Mouse (Mus musculus) limb, embryonic 12.5 days (tissue): Measurements from ENCODE around the gene Gp1ba. TPM values are rescaled to one million over a fixed set of nuclear protein-coding genes. Genes with fewer than 3 reads are reported as not detected.

Experiments
- ATAC-seq: fragments of 200-750 bp; cut with Nextera tagmentation; 2 replicates; pipeline ENCODE4 v1.8.0; 2017; ENCODE audit warnings: low read depth, moderate TSS enrichment; ENCODE audit not compliant: insufficient number of reproducible peaks, insufficient read depth, low FRiP score, low TSS enrichment
- H3K27ac ChIP-seq: fragments of 300-500 bp; sonication (generic); 2 replicates; pipeline ENCODE4 v1.5.1; 2016; ENCODE audit warnings: mild to moderate bottlenecking, moderate library complexity
- H3K27me3 ChIP-seq: fragments of 300-500 bp; sonication (generic); 2 replicates; pipeline ENCODE4 v1.6.1; 2016; ENCODE audit warnings: mild to moderate bottlenecking, moderate library complexity
- H3K36me3 ChIP-seq: fragments of 300-500 bp; sonication (generic); 2 replicates; pipeline ENCODE4 v1.6.1; 2016; ENCODE audit warnings: mild to moderate bottlenecking, moderate library complexity
- H3K4me1 ChIP-seq: fragments of 300-500 bp; sonication (generic); replicated peaks from 2 replicates; pipeline ENCODE4 v1.6.1; 2016
- H3K4me2 ChIP-seq: fragments of 300-500 bp; sonication (generic); 2 replicates; pipeline ENCODE4 v1.6.1; 2016; ENCODE audit warnings: mild to moderate bottlenecking, moderate library complexity
- H3K4me3 ChIP-seq: fragments of 300-500 bp; sonication (generic); replicated peaks from 2 replicates; pipeline ENCODE4 v1.5.1; 2016; ENCODE audit warnings: mild to moderate bottlenecking
- H3K9ac ChIP-seq: fragments of 300-500 bp; sonication (generic); replicated peaks from 2 replicates; pipeline ENCODE4 v1.6.1; 2016; ENCODE audit warnings: mild to moderate bottlenecking, moderate library complexity
- H3K9me3 ChIP-seq: fragments of 300-500 bp; sonication (generic); 2 replicates; pipeline ENCODE4 v1.6.1; 2016; ENCODE audit warnings: mild to moderate bottlenecking, moderate library complexity
- WGBS: fragments of 180-500 bp; shearing (Covaris S2); methylation state at CpG from one replicate; pipeline ENCODE4 v1.1.7; 2016; 5-methylcytosine and 5-hydroxymethylcytosine counted together
- polyA plus RNA-seq: library from polyadenylated mRNA; unstranded; fragments of >200 nt; fragmentation: Nextera tagmentation; extraction: Ambion mirVana; gene quantifications from 2 replicates; pipeline ENCODE4 v1.2.1, GENCODE M21; 2016

Gp1ba gene
- polyA plus RNA-seq, 1 experiment from 2014 or later, result 0.31 TPM

DNA sequence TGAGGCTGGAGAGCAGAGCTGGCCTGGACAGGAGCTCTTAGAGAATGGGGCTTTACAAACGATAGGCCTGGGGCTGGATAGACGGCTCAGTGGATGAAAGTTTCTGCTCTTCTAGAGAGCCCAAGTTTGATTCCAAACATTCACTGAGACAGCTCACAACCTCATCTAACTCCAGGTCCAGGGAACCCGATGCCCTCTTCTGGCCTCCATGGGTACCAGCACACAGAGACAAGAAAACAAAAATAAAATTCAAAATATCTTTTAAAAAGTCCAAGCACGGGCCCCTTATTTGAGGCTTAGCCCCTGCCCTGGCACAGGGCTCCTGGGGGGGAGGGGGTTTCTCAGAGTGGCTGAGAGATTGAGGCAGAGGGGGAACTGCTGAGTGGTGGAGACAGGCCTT, 28.2 kb upstream of the Gp1ba start:
- H3K4me2 ChIP-seq, result no peak overlapping the region
- H3K9me3 ChIP-seq, result no peaks in the 10 kb centered on the region
- H3K27ac ChIP-seq, result no peak overlapping the region
- peaks cover 82% of the 10 kb centered on the region for H3K36me3 ChIP-seq
- peaks cover 3% of the 10 kb centered on the region for H3K27me3 ChIP-seq
- no peak for ATAC-seq
- H3K4me1 ChIP-seq, result peaks cover 15% of the 10 kb centered on the region
- H3K4me3 ChIP-seq, result no peak overlapping the region
- H3K9ac ChIP-seq, result no peak overlapping the region
- WGBS, result 84% methylated on average over 4 of the region's 4 CpGs

DNA sequence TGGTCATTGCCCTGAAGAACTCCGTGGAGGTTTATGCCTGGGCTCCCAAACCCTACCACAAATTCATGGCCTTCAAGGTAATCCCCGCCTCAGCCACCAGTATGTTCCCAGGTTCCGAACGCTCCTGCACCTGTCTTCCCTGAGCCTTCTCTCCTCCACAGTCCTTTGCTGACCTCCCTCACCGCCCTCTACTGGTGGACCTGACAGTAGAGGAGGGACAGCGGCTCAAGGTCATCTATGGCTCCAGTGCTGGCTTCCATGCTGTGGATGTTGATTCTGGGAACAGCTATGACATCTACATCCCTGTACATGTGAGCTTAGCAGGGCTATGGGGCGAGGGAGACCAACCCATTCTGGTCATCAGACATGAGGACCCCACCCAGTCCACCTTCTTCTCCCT, 26.4 kb upstream of the Gp1ba start:
- Histone ChIP-seq H3K4me3 (no peak overlapping the region), H3K27me3 (peaks cover 18% of the 10 kb centered on the region), H3K27ac (no peak overlapping the region), H3K4me2 (no peak overlapping the region), H3K9ac (no peak overlapping the region), H3K9me3 (no peaks in the 10 kb centered on the region), H3K4me1 (peaks cover 15% of the 10 kb centered on the region), H3K36me3 (peaks cover 64% of the 10 kb centered on the region)
- 77% methylated on average over 7 of the region's 7 CpGs for WGBS
- no peak for ATAC-seq

GRCm38 (mm10) chr11:70615074-70615473, 23.8 kb upstream of the Gp1ba start:
- H3K27ac ChIP-seq, result 0 out of 2 replicates have a peak overlapping the region, but pooled peaks have one; percentile 53
- peaks cover 15% of the 10 kb centered on the region for H3K4me1 ChIP-seq
- H3K36me3 ChIP-seq, result peaks cover 38% of the 10 kb centered on the region
- H3K27me3 ChIP-seq, result peaks cover 18% of the 10 kb centered on the region
- peak overlapping the region; percentile 75 for H3K4me2 ChIP-seq
- ATAC-seq, result peak; percentile 75
- H3K9ac ChIP-seq, result peak overlapping the region; percentile 47
- WGBS, result under 1% methylated on average over 17 of the region's 17 CpGs
- H3K4me3 ChIP-seq, result peak overlapping the region; percentile 38
- no peaks in the 10 kb centered on the region for H3K9me3 ChIP-seq

GRCm38 (mm10) chr11:70615516-70616093, 23.3 kb upstream of the Gp1ba start, which contains the start of gene 4930544D05Rik:
TSS of gene 4930544D05Rik (plus strand) at chr11:70615848.
- no peak for ATAC-seq
- Histone ChIP-seq H3K36me3 (peaks cover 33% of the 10 kb centered on the region), H3K4me3 (peak within 1 kb of the TSS; percentile 38), H3K9ac (peak within 1 kb of the TSS; percentile 47), H3K4me1 (peaks cover 15% of the 10 kb centered on the region), H3K4me2 (peak within 1 kb of the TSS; percentile 75), H3K27ac (0 out of 2 replicates have a peak within 1 kb of the TSS, but pooled peaks have one; percentile 53), H3K27me3 (peaks cover 18% of the 10 kb centered on the region), H3K9me3 (no peaks in the 10 kb centered on the region)
- 15% methylated on average over 21 of the region's 21 CpGs for WGBS

DNA sequence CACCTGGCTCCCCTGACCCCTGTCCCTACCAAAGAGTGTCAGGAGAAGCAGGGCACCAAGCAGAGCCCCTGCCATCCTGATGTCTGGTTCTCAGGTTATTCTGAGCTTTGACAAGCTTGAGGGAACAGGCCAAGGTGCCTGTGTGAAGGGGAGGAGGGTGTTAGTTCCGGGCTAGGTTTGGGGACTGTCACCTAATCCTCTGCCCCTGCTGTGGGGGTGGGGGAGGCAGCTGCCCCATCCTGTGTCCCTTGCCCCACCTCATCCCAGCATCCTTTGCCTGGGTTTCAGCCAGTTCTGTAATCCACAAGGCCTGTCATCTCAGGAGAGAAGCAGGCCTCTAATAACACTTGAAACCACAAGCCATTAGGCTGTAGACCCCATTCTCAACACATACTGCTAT, 19.8 kb upstream of the Gp1ba start, which contains the start of gene Chrne:
Chrne (minus strand) TSS at position 116 of the 400 bp plus-strand sequence.
- no peak within 1 kb of the TSS for H3K4me2 ChIP-seq
- H3K27me3 ChIP-seq, result peaks cover 18% of the 10 kb centered on the region
- H3K36me3 ChIP-seq, result no peaks in the 10 kb centered on the region
- H3K27ac ChIP-seq, result no peak within 1 kb of the TSS
- H3K9ac ChIP-seq, result no peak within 1 kb of the TSS
- peaks cover 15% of the 10 kb centered on the region for H3K4me1 ChIP-seq
- H3K9me3 ChIP-seq, result no peaks in the 10 kb centered on the region
- 7% methylated on average over 1 of the region's 1 CpGs for WGBS
- H3K4me3 ChIP-seq, result no peak within 1 kb of the TSS
- no peak for ATAC-seq

GRCm38 (mm10) chr11:70621972-70622814, 16.7 kb upstream of the Gp1ba start:
- Histone ChIP-seq H3K4me3 (no peak overlapping the region), H3K4me1 (no peaks in the 10 kb centered on the region), H3K27ac (no peak overlapping the region), H3K9me3 (no peaks in the 10 kb centered on the region), H3K4me2 (no peak overlapping the region), H3K27me3 (0 out of 2 replicates have a peak, but pooled peaks cover under 1% of the 10 kb centered on the region), H3K9ac (no peak overlapping the region), H3K36me3 (no peaks in the 10 kb centered on the region)
- ATAC-seq, result no peak
- WGBS, result 44% methylated on average over 7 of the region's 7 CpGs

GRCm38 (mm10) chr11:70623053-70623742, 15.7 kb upstream of the Gp1ba start:
- Histone ChIP-seq H3K4me3 (no peak overlapping the region), H3K27ac (no peak overlapping the region), H3K36me3 (no peaks in the 10 kb centered on the region), H3K9ac (no peak overlapping the region), H3K27me3 (no peaks in the 10 kb centered on the region), H3K4me1 (no peaks in the 10 kb centered on the region), H3K4me2 (no peak overlapping the region), H3K9me3 (no peaks in the 10 kb centered on the region)
- 80% methylated on average over 10 of the region's 10 CpGs for WGBS
- ATAC-seq, result no peak

DNA sequence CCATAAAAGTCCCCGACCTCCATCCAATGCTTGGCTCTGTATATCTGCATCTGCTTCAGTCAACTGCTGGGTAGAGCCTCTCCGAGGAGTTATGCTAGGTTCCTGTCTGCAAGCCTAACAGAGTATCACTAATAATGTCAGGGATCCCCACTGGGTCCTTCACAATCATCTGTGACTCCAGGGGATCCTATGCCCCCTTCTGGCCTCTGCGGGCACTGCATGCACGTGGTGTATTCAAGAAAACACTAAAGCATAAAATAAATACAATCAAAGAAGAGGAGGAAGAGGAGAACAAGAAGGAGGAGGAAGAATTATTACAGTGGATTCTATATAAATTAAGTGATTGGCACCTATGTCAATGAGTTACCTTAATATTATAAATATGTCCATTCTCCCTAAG, 13.4 kb upstream of the Gp1ba start:
- H3K4me1 ChIP-seq, result no peaks in the 10 kb centered on the region
- WGBS, result 48% methylated on average over 4 of the region's 4 CpGs
- H3K4me2 ChIP-seq, result no peak overlapping the region
- no peaks in the 10 kb centered on the region for H3K9me3 ChIP-seq
- no peaks in the 10 kb centered on the region for H3K27me3 ChIP-seq
- no peaks in the 10 kb centered on the region for H3K36me3 ChIP-seq
- no peak overlapping the region for H3K9ac ChIP-seq
- ATAC-seq, result no peak
- no peak overlapping the region for H3K4me3 ChIP-seq
- no peak overlapping the region for H3K27ac ChIP-seq

- Histone ChIP-seq H3K9ac (no peak overlapping the region), H3K4me1 (no peaks in the 10 kb centered on the region), H3K27me3 (no peaks in the 10 kb centered on the region), H3K27ac (no peak overlapping the region), H3K4me3 (no peak overlapping the region), H3K4me2 (no peak overlapping the region), H3K9me3 (no peaks in the 10 kb centered on the region), H3K36me3 (no peaks in the 10 kb centered on the region)
- no peak for ATAC-seq
- 84% methylated on average over 4 of the region's 4 CpGs for WGBS
These were observed 12.0 kb upstream of the Gp1ba start for GRCm38 (mm10) chr11:70626877-70627276.

GRCm38 (mm10) chr11:70628431-70628830, 10.5 kb upstream of the Gp1ba start:
- ATAC-seq, result no peak
- no peak overlapping the region for H3K4me2 ChIP-seq
- H3K36me3 ChIP-seq, result no peaks in the 10 kb centered on the region
- no peaks in the 10 kb centered on the region for H3K9me3 ChIP-seq
- no peaks in the 10 kb centered on the region for H3K4me1 ChIP-seq
- no peak overlapping the region for H3K9ac ChIP-seq
- H3K4me3 ChIP-seq, result no peak overlapping the region
- 65% methylated on average over 2 of the region's 2 CpGs for WGBS
- H3K27ac ChIP-seq, result no peak overlapping the region
- no peaks in the 10 kb centered on the region for H3K27me3 ChIP-seq

DNA sequence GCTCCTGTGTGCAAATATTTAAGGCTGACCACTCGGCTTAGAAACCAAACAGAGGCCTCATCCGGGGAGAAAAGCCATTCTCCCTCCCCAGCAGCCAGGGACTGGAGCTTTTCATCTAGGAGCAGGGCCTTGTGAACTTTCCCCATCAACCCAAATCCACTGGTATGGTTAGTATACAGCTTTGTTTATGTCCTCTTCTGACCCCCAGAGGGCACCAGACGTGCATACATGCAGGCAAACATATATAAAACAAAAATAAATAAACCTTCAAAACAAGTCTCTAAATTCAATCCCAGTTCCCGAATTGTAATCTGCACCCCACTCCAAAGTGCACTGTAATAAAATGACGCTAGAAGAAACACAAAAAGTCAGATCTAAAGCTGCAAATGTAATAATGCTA, 9.4 kb upstream of the Gp1ba start:
- H3K4me3 ChIP-seq, result no peak overlapping the region

More for the DNA sequence above, 9.4 kb upstream of the Gp1ba start:
- Histone ChIP-seq H3K36me3 (no peaks in the 10 kb centered on the region), H3K9ac (no peak overlapping the region), H3K4me2 (no peak overlapping the region), H3K4me1 (no peaks in the 10 kb centered on the region), H3K27ac (no peak overlapping the region), H3K9me3 (no peaks in the 10 kb centered on the region), H3K27me3 (no peaks in the 10 kb centered on the region)
- ATAC-seq, result no peak
- WGBS, result 61% methylated on average over 5 of the region's 5 CpGs
